Mouse (Mus musculus) brain, embryonic 14.5 days (tissue): Measurements from ENCODE around the gene Pole2.

Source experiments
- CTCF ChIP-seq: fragments of 200-500 bp; IDR thresholded peaks from 2 replicates; pipeline ENCODE4 v1.5.1; 2012; ENCODE audit warnings: inconsistent platforms, mild to moderate bottlenecking, moderate library complexity, borderline replicate concordance; ENCODE audit not compliant: insufficient read depth, insufficient read length; ENCODE audit errors: extremely low read depth
- POLR2A ChIP-seq: fragments of 200-500 bp; IDR thresholded peaks from 2 replicates; pipeline ENCODE4 v1.6.1; 2012; ENCODE audit warnings: mild to moderate bottlenecking, inconsistent platforms, borderline replicate concordance; ENCODE audit not compliant: poor library complexity, insufficient read depth, insufficient read length, severe bottlenecking; ENCODE audit errors: extremely low read depth

GRCm38 (mm10) chr12:69192637-69193036, 35.4 kb downstream of the Pole2 start:
- TF ChIP-seq CTCF (no peak), POLR2A (no peak)
